Mouse (Mus musculus): ENCODE measurements around the gene Zfp946. TPM values are rescaled to one million over a fixed set of nuclear protein-coding genes. Genes with fewer than 3 reads are reported as not detected.

The Zfp946 gene
- 7.3 and 8.4 TPM in 2 replicates for total RNA-seq (2021)
- long read RNA-seq, transcript Zfp946-202 (7 exons, 2,926 nt): major isoform, 5 of 14 reads
- long read RNA-seq, partial matches to known transcripts: 0 of 14 reads
- long read RNA-seq, other reads (novel, unspliced or antisense): 8 of 14 reads

DNA sequence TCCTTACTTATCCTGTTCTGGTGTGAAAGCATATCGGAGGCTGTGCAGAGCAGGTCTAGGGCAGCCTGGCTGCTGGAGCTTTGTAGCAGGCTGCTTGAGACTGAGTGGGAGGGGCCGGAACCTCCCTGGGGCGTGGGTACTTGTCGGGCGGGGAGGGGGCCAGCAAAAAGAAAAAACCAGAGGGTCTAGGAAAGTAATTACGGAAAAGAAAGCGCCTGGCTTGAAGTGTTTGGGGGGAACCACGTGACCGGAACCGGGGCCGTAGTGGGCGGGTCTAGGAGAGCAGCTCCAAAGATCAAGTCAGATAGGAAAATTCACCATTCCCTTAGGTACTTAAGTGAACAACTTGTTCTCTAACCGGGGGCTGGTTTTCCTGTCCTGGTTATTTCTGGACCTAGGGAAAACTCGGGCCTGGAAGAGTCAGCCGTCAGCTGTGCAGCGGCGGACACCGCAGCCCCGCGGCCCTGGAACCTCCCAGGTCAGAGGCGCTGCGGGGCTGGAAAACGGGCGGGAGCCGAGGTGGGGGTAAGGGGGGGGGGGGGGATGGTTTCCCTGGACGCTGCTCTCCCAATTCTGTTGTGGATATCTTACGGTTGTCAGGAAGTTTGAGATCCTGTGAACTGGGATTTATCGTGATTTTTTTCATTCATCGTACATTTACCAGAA lies at the start of gene Zfp946:
Gene Zfp946, plus strand, starts transcription at position 271 of the 666 bp plus-strand sequence.
- peak; percentile 82 for DNase-seq

- DNase-seq: peak; percentile 16
Observed at GRCm38 (mm10) chr17:22410756-22411155, 13.3 kb upstream of the Zfp946 start.

DNA sequence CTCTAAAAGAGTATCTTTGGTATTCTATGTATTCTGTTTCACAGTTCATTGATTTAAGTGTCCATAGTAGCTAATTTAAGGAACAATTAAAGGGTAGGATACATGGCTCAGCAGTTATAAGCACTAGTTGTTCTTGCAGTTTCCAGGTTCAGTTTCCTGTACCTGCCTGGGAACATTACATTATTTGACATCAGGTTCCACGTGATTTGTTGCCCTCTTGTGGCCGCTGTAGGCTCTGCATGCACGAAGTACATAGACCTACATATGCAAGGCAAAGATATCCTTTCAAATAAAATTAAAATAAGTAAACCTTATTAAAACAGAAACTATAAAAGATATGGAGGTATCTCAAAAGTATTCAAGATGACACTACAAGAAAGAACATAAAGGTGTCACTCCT lies 6.5 kb upstream of the Zfp946 start:
- DNase-seq: peak; percentile 63

- no peak for DNase-seq
Observed at GRCm38 (mm10) chr17:22424636-22425354, 773 bp downstream of the Zfp946 start.

DNA sequence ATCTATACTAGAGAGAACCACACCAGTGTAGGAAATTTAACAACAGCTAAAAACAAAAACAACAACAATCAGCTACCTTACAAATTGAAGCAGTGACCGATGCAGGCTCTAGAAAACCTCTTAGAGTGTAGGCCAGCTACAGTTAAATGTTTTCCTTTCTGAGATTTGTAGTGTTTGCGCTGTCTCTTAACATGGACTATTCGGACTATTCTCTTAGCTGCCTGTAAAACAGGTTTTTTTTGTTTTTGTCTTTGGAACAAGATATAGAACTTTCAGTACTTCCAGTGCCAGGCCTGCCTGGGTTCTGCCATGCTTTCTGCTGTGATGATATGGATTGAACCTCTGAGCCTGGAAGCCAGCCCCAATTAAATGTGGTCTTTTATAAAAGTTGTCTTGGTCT lies 23.7 kb downstream of the Zfp946 start:
- no peak for DNase-seq

- no peak for DNase-seq
Observed at GRCm38 (mm10) chr17:22497120-22497519, 73.1 kb downstream of the Zfp946 start.

Other genes with a start within 250 kb of the Zfp946 start
- gene Zfp994, start 198.6 kb upstream of the Zfp946 start, total RNA-seq (2021): 5.0 TPM in 2 replicates
- gene CT030661.1, start 109.4 kb upstream of the Zfp946 start, total RNA-seq (2021): 11.4 and 11.7 TPM in 2 replicates
- 7.2 and 7.7 TPM in 2 replicates for gene Zfp944, start 62.8 kb upstream of the Zfp946 start, total RNA-seq (2021)
- gene Zfp758, start 62.8 kb upstream of the Zfp946 start, total RNA-seq (2021): 8.9 and 11.0 TPM in 2 replicates
- gene Vmn2r111, start 149.3 kb downstream of the Zfp946 start, total RNA-seq (2021): not detected in 2 replicates
- gene Vmn2r112, start 176.7 kb downstream of the Zfp946 start, total RNA-seq (2021): not detected in 2 replicates